Mouse (Mus musculus): ENCODE results near the gene Neurl1a. TPM values are rescaled to one million over a fixed set of nuclear protein-coding genes. Genes with fewer than 3 reads are reported as not detected.
A peak's percentile ranks its signal among the peaks of the same experiment; 100 is the strongest.

The Neurl1a gene
- polyA plus RNA-seq, 1 experiment from 2014 or later = 6.1 TPM

GRCm38 (mm10) chr19:47230682-47231081 lies 52.1 kb downstream of the Neurl1a start:
- Histone ChIP-seq H3K4me2 (no peak overlapping the region), H3K9ac (no peak overlapping the region), H3K4me1 (peaks cover 12% of the 10 kb centered on the region; the same call in 1 of the 2 replicates), H3K9me3 (no peaks in the 10 kb centered on the region), H3K27me3 (no peaks in the 10 kb centered on the region), H3K4me3 (no peak overlapping the region), H3K27ac (no peak overlapping the region), H3K36me3 (no peaks in the 10 kb centered on the region)
- no peak for ATAC-seq (ENCODE audit: borderline replicate concordance, extremely low read depth, low FRiP score, low TSS enrichment)
- 93% methylated on average over 8 of the region's 8 CpGs for WGBS

- no peaks in the 10 kb centered on the region for H3K9me3 ChIP-seq
- no peak for ATAC-seq (ENCODE audit: borderline replicate concordance, extremely low read depth, low FRiP score, low TSS enrichment)
- WGBS = 87% methylated on average over 6 of the region's 6 CpGs
Observed at GRCm38 (mm10) chr19:47231389-47231788, 52.8 kb downstream of the Neurl1a start.

GRCm38 (mm10) chr19:47232077-47232865 lies 53.7 kb downstream of the Neurl1a start:
- H3K9me3 ChIP-seq = no peaks in the 10 kb centered on the region
- H3K4me2 ChIP-seq = no peak overlapping the region
- no peaks in the 10 kb centered on the region for H3K27me3 ChIP-seq
- WGBS = 85% methylated on average over 5 of the region's 5 CpGs
- H3K27ac ChIP-seq = no peak overlapping the region
- H3K4me1 ChIP-seq = peaks cover 12% of the 10 kb centered on the region; the same call in 1 of the 2 replicates
- no peak overlapping the region for H3K9ac ChIP-seq
- H3K36me3 ChIP-seq = no peaks in the 10 kb centered on the region
- H3K4me3 ChIP-seq = no peak overlapping the region
- no peak for ATAC-seq (ENCODE audit: borderline replicate concordance, extremely low read depth, low FRiP score, low TSS enrichment)

More at GRCm38 (mm10) chr19:47231389-47231788, 52.8 kb downstream of the Neurl1a start:
- Histone ChIP-seq H3K36me3 (no peaks in the 10 kb centered on the region), H3K27ac (no peak overlapping the region), H3K4me2 (no peak overlapping the region), H3K27me3 (no peaks in the 10 kb centered on the region), H3K9ac (no peak overlapping the region), H3K4me1 (peaks cover 12% of the 10 kb centered on the region; the same call in 1 of the 2 replicates), H3K4me3 (no peak overlapping the region)

- Histone ChIP-seq H3K36me3 (no peaks in the 10 kb centered on the region), H3K9me3 (no peaks in the 10 kb centered on the region), H3K4me3 (no peak overlapping the region), H3K27me3 (no peaks in the 10 kb centered on the region), H3K4me2 (no peak overlapping the region), H3K27ac (no peak overlapping the region), H3K4me1 (peaks cover 12% of the 10 kb centered on the region; the same call in 1 of the 2 replicates), H3K9ac (no peak overlapping the region)
- no peak for ATAC-seq (ENCODE audit: borderline replicate concordance, extremely low read depth, low FRiP score, low TSS enrichment)
- 84% methylated on average over 3 of the region's 3 CpGs for WGBS
Observed at GRCm38 (mm10) chr19:47233087-47233486, 54.5 kb downstream of the Neurl1a start.

GRCm38 (mm10) chr19:47240076-47240475 lies 61.5 kb downstream of the Neurl1a start:
- Histone ChIP-seq H3K4me2 (peak overlapping the region; percentile 46), H3K9me3 (no peaks in the 10 kb centered on the region), H3K9ac (no peak overlapping the region), H3K36me3 (no peaks in the 10 kb centered on the region), H3K27ac (no peak overlapping the region), H3K4me3 (peak overlapping the region; percentile 23), H3K27me3 (no peaks in the 10 kb centered on the region), H3K4me1 (no peaks in the 10 kb centered on the region)
- WGBS = 20% methylated on average over 12 of the region's 12 CpGs
- ATAC-seq (ENCODE audit: borderline replicate concordance, extremely low read depth, low FRiP score, low TSS enrichment) = peak; percentile 39; the same call in 1 of the 2 replicates

- 51% methylated on average over 7 of the region's 7 CpGs for WGBS
- Histone ChIP-seq H3K27ac (no peak overlapping the region), H3K9me3 (no peaks in the 10 kb centered on the region), H3K9ac (no peak overlapping the region), H3K27me3 (no peaks in the 10 kb centered on the region), H3K4me1 (no peaks in the 10 kb centered on the region), H3K36me3 (no peaks in the 10 kb centered on the region), H3K4me3 (peak overlapping the region; percentile 23; the same call in 1 of the 2 replicates), H3K4me2 (peak overlapping the region; percentile 46; the same call in 1 of the 2 replicates)
- ATAC-seq (ENCODE audit: borderline replicate concordance, extremely low read depth, low FRiP score, low TSS enrichment) = no peak
Observed at GRCm38 (mm10) chr19:47240957-47241356, 62.3 kb downstream of the Neurl1a start.

- no peak overlapping the region for H3K4me2 ChIP-seq
- no peak overlapping the region for H3K9ac ChIP-seq
- WGBS = 51% methylated on average over 4 of the region's 4 CpGs
- ATAC-seq (ENCODE audit: borderline replicate concordance, extremely low read depth, low FRiP score, low TSS enrichment) = no peak
- H3K36me3 ChIP-seq = no peaks in the 10 kb centered on the region
- peaks cover 2% of the 10 kb centered on the region; the same call in 1 of the 2 replicates for H3K4me1 ChIP-seq
- no peak overlapping the region for H3K4me3 ChIP-seq
- no peaks in the 10 kb centered on the region for H3K27me3 ChIP-seq
- H3K27ac ChIP-seq = no peak overlapping the region
- no peaks in the 10 kb centered on the region for H3K9me3 ChIP-seq
Observed at GRCm38 (mm10) chr19:47242227-47242626, 63.6 kb downstream of the Neurl1a start.

- Histone ChIP-seq H3K27ac (no peak overlapping the region), H3K4me2 (no peak overlapping the region), H3K27me3 (peaks cover 2% of the 10 kb centered on the region; the same call in 1 of the 2 replicates), H3K4me1 (peaks cover 18% of the 10 kb centered on the region), H3K9me3 (no peaks in the 10 kb centered on the region), H3K36me3 (no peaks in the 10 kb centered on the region), H3K4me3 (no peak overlapping the region), H3K9ac (no peak overlapping the region)
- no peak for ATAC-seq (ENCODE audit: borderline replicate concordance, extremely low read depth, low FRiP score, low TSS enrichment)
- WGBS = 74% methylated on average over 8 of the region's 8 CpGs
Observed at GRCm38 (mm10) chr19:47245512-47245911, 66.9 kb downstream of the Neurl1a start.

GRCm38 (mm10) chr19:47247791-47248190 lies 69.2 kb downstream of the Neurl1a start:
- H3K9me3 ChIP-seq = no peaks in the 10 kb centered on the region
- ATAC-seq (ENCODE audit: borderline replicate concordance, extremely low read depth, low FRiP score, low TSS enrichment) = peak; percentile 69
- H3K27me3 ChIP-seq = peaks cover 24% of the 10 kb centered on the region
- no peak overlapping the region for H3K4me3 ChIP-seq
- 7% methylated on average over 11 of the region's 11 CpGs for WGBS
- no peak overlapping the region for H3K4me2 ChIP-seq
- H3K36me3 ChIP-seq = no peaks in the 10 kb centered on the region
- no peak overlapping the region for H3K9ac ChIP-seq
- H3K27ac ChIP-seq = peak overlapping the region; percentile 8; the same call in 1 of the 2 replicates
- peaks cover 19% of the 10 kb centered on the region for H3K4me1 ChIP-seq

GRCm38 (mm10) chr19:47248296-47248695 lies 69.7 kb downstream of the Neurl1a start:
- Histone ChIP-seq H3K27ac (no peak overlapping the region), H3K27me3 (peaks cover 29% of the 10 kb centered on the region), H3K4me1 (peaks cover 24% of the 10 kb centered on the region), H3K4me3 (no peak overlapping the region), H3K9ac (no peak overlapping the region), H3K36me3 (no peaks in the 10 kb centered on the region), H3K4me2 (no peak overlapping the region), H3K9me3 (no peaks in the 10 kb centered on the region)
- WGBS = 58% methylated on average over 7 of the region's 7 CpGs
- ATAC-seq (ENCODE audit: borderline replicate concordance, extremely low read depth, low FRiP score, low TSS enrichment) = no peak

- Histone ChIP-seq H3K9me3 (no peaks in the 10 kb centered on the region), H3K4me1 (peaks cover 27% of the 10 kb centered on the region), H3K4me2 (no peak overlapping the region), H3K27me3 (peaks cover 37% of the 10 kb centered on the region), H3K4me3 (no peak overlapping the region), H3K36me3 (no peaks in the 10 kb centered on the region), H3K27ac (no peak overlapping the region), H3K9ac (no peak overlapping the region)
- 65% methylated on average over 16 of the region's 16 CpGs for WGBS
- no peak for ATAC-seq (ENCODE audit: borderline replicate concordance, extremely low read depth, low FRiP score, low TSS enrichment)
Observed at GRCm38 (mm10) chr19:47248906-47249568, 70.4 kb downstream of the Neurl1a start.

- H3K36me3 ChIP-seq = no peaks in the 10 kb centered on the region
- H3K27ac ChIP-seq = no peak overlapping the region
- no peak overlapping the region for H3K4me2 ChIP-seq
- peaks cover 27% of the 10 kb centered on the region for H3K4me1 ChIP-seq
- WGBS = 80% methylated on average over 6 of the region's 6 CpGs
- no peak overlapping the region for H3K4me3 ChIP-seq
- peaks cover 50% of the 10 kb centered on the region for H3K27me3 ChIP-seq
- ATAC-seq (ENCODE audit: borderline replicate concordance, extremely low read depth, low FRiP score, low TSS enrichment) = no peak
- H3K9me3 ChIP-seq = no peaks in the 10 kb centered on the region
- H3K9ac ChIP-seq = no peak overlapping the region
Observed at GRCm38 (mm10) chr19:47250931-47251330, 72.3 kb downstream of the Neurl1a start.

Data from lung, embryonic 15.5 days (tissue).